Mouse (Mus musculus): ENCODE data around the gene Rabep2. TPM values are rescaled to one million over a fixed set of nuclear protein-coding genes. Genes with fewer than 3 reads are reported as not detected.

The Rabep2 gene
- polyA plus RNA-seq, 1 experiment from 2014 or later, result 22.2 TPM

GRCm38 (mm10) chr7:126430167-126430566 lies 1.6 kb downstream of the Rabep2 start:
- DNase-seq (ENCODE audit: low spot score), result no peak

- no peak for DNase-seq (ENCODE audit: low spot score)
These were observed 6.2 kb downstream of the Rabep2 start for GRCm38 (mm10) chr7:126434726-126435125.

GRCm38 (mm10) chr7:126435801-126436200 lies 7.2 kb downstream of the Rabep2 start:
- no peak for DNase-seq (ENCODE audit: low spot score)

- DNase-seq (ENCODE audit: low spot score), result peak; percentile 73
These were observed 8.3 kb downstream of the Rabep2 start for GRCm38 (mm10) chr7:126436851-126437250.

- DNase-seq (ENCODE audit: low spot score), result no peak
These were observed 11.6 kb downstream of the Rabep2 start for GRCm38 (mm10) chr7:126440134-126440533.

GRCm38 (mm10) chr7:126443997-126444396 lies 15.4 kb downstream of the Rabep2 start:
- DNase-seq (ENCODE audit: low spot score), result no peak

GRCm38 (mm10) chr7:126444536-126444935 lies 16.0 kb downstream of the Rabep2 start:
- DNase-seq (ENCODE audit: low spot score), result no peak

GRCm38 (mm10) chr7:126445104-126445815 lies 16.7 kb downstream of the Rabep2 start:
- no peak for DNase-seq (ENCODE audit: low spot score)

- DNase-seq (ENCODE audit: low spot score), result no peak
These were observed 17.7 kb downstream of the Rabep2 start for GRCm38 (mm10) chr7:126446217-126446616.

GRCm38 (mm10) chr7:126448481-126448880 lies 19.9 kb downstream of the Rabep2 start:
- DNase-seq (ENCODE audit: low spot score), result no peak

GRCm38 (mm10) chr7:126449991-126450390 lies 21.4 kb downstream of the Rabep2 start:
- DNase-seq (ENCODE audit: low spot score), result no peak

- DNase-seq (ENCODE audit: low spot score), result no peak
These were observed 22.1 kb downstream of the Rabep2 start for GRCm38 (mm10) chr7:126450641-126451040.

- no peak for DNase-seq (ENCODE audit: low spot score)
These were observed 23.7 kb downstream of the Rabep2 start for GRCm38 (mm10) chr7:126452244-126452643.

- DNase-seq (ENCODE audit: low spot score), result no peak
These were observed 25.3 kb downstream of the Rabep2 start for GRCm38 (mm10) chr7:126453861-126454260.

- DNase-seq (ENCODE audit: low spot score), result no peak
These were observed 26.7 kb downstream of the Rabep2 start for GRCm38 (mm10) chr7:126455242-126455641.

- peak; percentile 43 for DNase-seq (ENCODE audit: low spot score)
These were observed 28.1 kb downstream of the Rabep2 start for GRCm38 (mm10) chr7:126456382-126457266.

- no peak for DNase-seq (ENCODE audit: low spot score)
These were observed 29.7 kb downstream of the Rabep2 start for GRCm38 (mm10) chr7:126458225-126458624.

GRCm38 (mm10) chr7:126458844-126459618 lies 30.5 kb downstream of the Rabep2 start:
- DNase-seq (ENCODE audit: low spot score), result no peak

GRCm38 (mm10) chr7:126460623-126461399 lies 32.3 kb downstream of the Rabep2 start:
- no peak for DNase-seq (ENCODE audit: low spot score)

GRCm38 (mm10) chr7:126461626-126462025 lies 33.1 kb downstream of the Rabep2 start:
- no peak for DNase-seq (ENCODE audit: low spot score)

GRCm38 (mm10) chr7:126463004-126463403 lies 34.4 kb downstream of the Rabep2 start, which contains the start of gene Atp2a1:
Atp2a1 (minus strand) TSS chr7:126463108.
- DNase-seq (ENCODE audit: low spot score), result no peak

Measured in thymus, postnatal 0 days (tissue).